Mouse (Mus musculus) erythroblast, embryonic 14.5 days (primary cell): ENCODE measurements around the gene Igflr1.

Experiments used
- GATA1 ChIP-seq: IDR thresholded peaks from 2 replicates; pipeline ENCODE4 v1.6.1; 2012; ENCODE audit warnings: low read length, inconsistent platforms, mixed read lengths
- TAL1 ChIP-seq: IDR thresholded peaks from 3 replicates; pipeline ENCODE4 v1.6.1; 2012; ENCODE audit warnings: low read length, inconsistent platforms, mixed read lengths

DNA sequence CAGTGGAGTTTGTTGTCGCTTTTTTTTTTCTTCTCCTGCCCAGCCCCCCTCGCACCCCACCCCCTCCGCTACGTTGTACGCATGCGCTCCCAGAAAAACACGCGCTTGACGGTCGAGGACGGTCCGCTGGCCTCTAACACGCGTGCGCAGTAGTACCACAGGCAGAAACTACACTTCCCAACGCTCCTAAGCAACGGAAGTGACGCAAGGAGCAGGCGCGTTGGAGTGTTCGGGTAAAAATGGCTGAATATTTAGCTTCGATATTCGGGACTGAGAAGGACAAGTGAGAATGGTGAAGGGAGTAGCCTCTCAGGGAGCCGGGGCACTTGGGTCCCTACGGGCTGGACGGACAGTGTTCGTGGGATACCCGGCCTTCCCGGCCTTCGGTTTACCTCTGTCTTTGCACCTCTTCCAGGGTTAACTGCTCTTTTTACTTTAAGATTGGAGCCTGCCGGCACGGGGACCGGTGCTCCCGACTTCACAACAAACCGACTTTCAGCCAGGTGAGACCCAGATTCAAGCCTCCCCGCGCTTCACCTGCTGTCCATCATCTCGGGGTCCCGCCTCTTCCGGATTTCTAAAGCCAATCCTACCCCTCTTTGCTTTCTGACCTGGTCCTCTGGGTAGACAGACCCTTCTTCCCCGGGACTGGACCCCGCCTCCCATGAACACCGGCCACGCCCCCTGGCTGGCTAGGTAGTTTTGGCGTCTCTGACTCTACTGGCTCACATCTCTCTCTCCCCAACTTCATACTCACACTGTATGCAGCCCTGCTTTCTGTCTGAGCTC, 1.9 kb upstream of the Igflr1 start, which contains the start of the genes U2af1l4, Gm49396 and Psenen:
- TF ChIP-seq TAL1: no peak
- no peak for TF ChIP-seq GATA1
